Mouse (Mus musculus) liver, postnatal 0 days (tissue): ENCODE data around the gene B3galt1. TPM values are rescaled to one million over a fixed set of nuclear protein-coding genes. Genes with fewer than 3 reads are reported as not detected.

Experiments used
- ATAC-seq: fragments of 200-750 bp; cut with Nextera tagmentation; 2 replicates; pipeline ENCODE4 v1.8.0; 2017; ENCODE audit warnings: mild to moderate bottlenecking, moderate library complexity
- DNase-seq: peaks from one replicate; pipeline ENCODE4 v3.0.0-alpha.2; 2016
- H3K27ac ChIP-seq: fragments of 300-500 bp; sonication (generic); 2 replicates; pipeline ENCODE4 v1.5.1; 2014; ENCODE audit warnings: antibody characterized with exemption, moderate library complexity, mild to moderate bottlenecking, low read depth
- H3K27me3 ChIP-seq: fragments of 300-500 bp; sonication (generic); 2 replicates; pipeline ENCODE4 v1.6.1; 2014; ENCODE audit warnings: low read length, control low read depth, mixed read lengths; ENCODE audit not compliant: insufficient read depth
- H3K36me3 ChIP-seq: fragments of 300-500 bp; sonication (generic); replicated peaks from 2 replicates; pipeline ENCODE4 v1.6.1; 2014; ENCODE audit warnings: mild to moderate bottlenecking, control low read depth, low read length, moderate library complexity, mixed read lengths; ENCODE audit not compliant: insufficient read depth
- H3K4me1 ChIP-seq: fragments of 300-500 bp; sonication (generic); 2 replicates; pipeline ENCODE4 v1.6.1; 2014; ENCODE audit warnings: antibody characterized with exemption, mild to moderate bottlenecking, control low read depth; ENCODE audit not compliant: insufficient read depth
- H3K4me2 ChIP-seq: fragments of 300-500 bp; sonication (generic); 2 replicates; pipeline ENCODE4 v1.6.1; 2014; ENCODE audit warnings: low read depth, mild to moderate bottlenecking, low read length, moderate library complexity, mixed read lengths
- H3K4me3 ChIP-seq: fragments of 300-500 bp; sonication (generic); 2 replicates; pipeline ENCODE4 v1.5.1; 2014; ENCODE audit warnings: low read depth, low read length
- H3K9ac ChIP-seq: fragments of 300-500 bp; sonication (generic); replicated peaks from 2 replicates; pipeline ENCODE4 v1.6.1; 2014; ENCODE audit warnings: mild to moderate bottlenecking, moderate library complexity
- H3K9me3 ChIP-seq: fragments of 300-500 bp; sonication (generic); 2 replicates; pipeline ENCODE4 v1.6.1; 2016; ENCODE audit warnings: mild to moderate bottlenecking, control low read depth, low read length, mixed read lengths
- CTCF ChIP-seq: sonication (generic); IDR thresholded peaks from 2 replicates; pipeline ENCODE4 v1.5.1; 2016; ENCODE audit warnings: antibody characterized with exemption, low read depth
- EP300 ChIP-seq: IDR thresholded peaks from 2 replicates; pipeline ENCODE4 v1.6.1; 2016; ENCODE audit warnings: antibody characterized with exemption, low read depth, mild to moderate bottlenecking
- WGBS: fragments of 180-500 bp; shearing (Covaris S2); extraction: QIAGEN DNeasy Blood & Tissue Kit; methylation state at CpG from one replicate; pipeline ENCODE4 v1.1.7; 2014; ENCODE audit not compliant: insufficient replicate concordance; 5-methylcytosine and 5-hydroxymethylcytosine counted together
- polyA plus RNA-seq: library from polyadenylated mRNA; unstranded; fragments of >200 nt; fragmentation: Nextera tagmentation; extraction: Ambion mirVana; gene quantifications from 2 replicates; pipeline ENCODE4 v1.2.1, GENCODE M21; 2015

B3galt1 gene
- polyA plus RNA-seq, 1 experiment from 2014 or later = 2.4 TPM

GRCm38 (mm10) chr2:68118076-68118475, 552.4 kb downstream of the B3galt1 start:
- H3K36me3 ChIP-seq = no peaks in the 10 kb centered on the region
- ATAC-seq (no peak), DNase-seq (no peak)
- no peak overlapping the region for H3K4me2 ChIP-seq
- no peak overlapping the region for H3K9ac ChIP-seq
- no peak overlapping the region for H3K4me3 ChIP-seq
- H3K27ac ChIP-seq = no peak overlapping the region
- WGBS = 63% methylated on average over 8 of the region's 8 CpGs
- H3K27me3 ChIP-seq = no peaks in the 10 kb centered on the region
- no peak for TF ChIP-seq CTCF
- TF ChIP-seq EP300 = no peak
- H3K9me3 ChIP-seq = 0 out of 2 replicates have a peak, but pooled peaks cover 2% of the 10 kb centered on the region
- H3K4me1 ChIP-seq = no peaks in the 10 kb centered on the region

GRCm38 (mm10) chr2:68124751-68125150, 559.1 kb downstream of the B3galt1 start:
- H3K9me3 ChIP-seq = no peaks in the 10 kb centered on the region
- H3K4me1 ChIP-seq = no peaks in the 10 kb centered on the region
- TF ChIP-seq CTCF (peak; percentile 12; the same call in 1 of the 2 replicates), EP300 (no peak)
- no peak overlapping the region for H3K4me3 ChIP-seq
- ATAC-seq (no peak), DNase-seq (no peak)
- H3K9ac ChIP-seq = no peak overlapping the region
- no peak overlapping the region for H3K4me2 ChIP-seq
- WGBS = 63% methylated on average over 6 of the region's 6 CpGs
- H3K36me3 ChIP-seq = no peaks in the 10 kb centered on the region
- no peak overlapping the region for H3K27ac ChIP-seq
- H3K27me3 ChIP-seq = no peaks in the 10 kb centered on the region

GRCm38 (mm10) chr2:68141094-68141493, 575.4 kb downstream of the B3galt1 start:
- no peaks in the 10 kb centered on the region for H3K27me3 ChIP-seq
- 72% methylated on average over 2 of the region's 2 CpGs for WGBS
- peaks cover 6% of the 10 kb centered on the region; the same call in 1 of the 2 replicates for H3K9me3 ChIP-seq
- H3K4me2 ChIP-seq = no peak overlapping the region
- no peak overlapping the region for H3K9ac ChIP-seq
- H3K4me1 ChIP-seq = no peaks in the 10 kb centered on the region
- H3K27ac ChIP-seq = no peak overlapping the region
- no peak overlapping the region for H3K4me3 ChIP-seq
- no peaks in the 10 kb centered on the region for H3K36me3 ChIP-seq
- ATAC-seq = no peak
- no peak for DNase-seq
- TF ChIP-seq EP300 (no peak), CTCF (no peak)

- no peaks in the 10 kb centered on the region for H3K4me1 ChIP-seq
- H3K9me3 ChIP-seq = peaks cover 6% of the 10 kb centered on the region; the same call in 1 of the 2 replicates
- DNase-seq = no peak
- WGBS = 76% methylated on average over 2 of the region's 2 CpGs
- no peak overlapping the region for H3K9ac ChIP-seq
- TF ChIP-seq CTCF (no peak), EP300 (no peak)
- H3K36me3 ChIP-seq = no peaks in the 10 kb centered on the region
- H3K27ac ChIP-seq = no peak overlapping the region
- ATAC-seq = no peak
- H3K27me3 ChIP-seq = no peaks in the 10 kb centered on the region
- H3K4me2 ChIP-seq = no peak overlapping the region
- H3K4me3 ChIP-seq = no peak overlapping the region
These were observed 577.6 kb downstream of the B3galt1 start for GRCm38 (mm10) chr2:68143292-68143691.

- no peak for ATAC-seq
- DNase-seq = no peak
- no peak overlapping the region for H3K4me2 ChIP-seq
- H3K4me1 ChIP-seq = no peaks in the 10 kb centered on the region
- WGBS = 67% methylated on average over 5 of the region's 5 CpGs
- no peak overlapping the region for H3K4me3 ChIP-seq
- no peaks in the 10 kb centered on the region for H3K36me3 ChIP-seq
- no peak overlapping the region for H3K27ac ChIP-seq
- H3K9ac ChIP-seq = no peak overlapping the region
- TF ChIP-seq EP300 = no peak
- no peak for TF ChIP-seq CTCF
- H3K27me3 ChIP-seq = no peaks in the 10 kb centered on the region
- no peaks in the 10 kb centered on the region for H3K9me3 ChIP-seq
These were observed 594.1 kb downstream of the B3galt1 start for GRCm38 (mm10) chr2:68159751-68160150.

GRCm38 (mm10) chr2:68160566-68160965, 594.9 kb downstream of the B3galt1 start:
- no peak overlapping the region for H3K9ac ChIP-seq
- H3K9me3 ChIP-seq = no peaks in the 10 kb centered on the region
- no peak overlapping the region for H3K4me2 ChIP-seq
- H3K4me1 ChIP-seq = no peaks in the 10 kb centered on the region
- DNase-seq = no peak
- WGBS = 72% methylated on average over 2 of the region's 2 CpGs
- H3K27me3 ChIP-seq = no peaks in the 10 kb centered on the region
- no peak for TF ChIP-seq EP300
- no peak for TF ChIP-seq CTCF
- ATAC-seq = no peak
- no peaks in the 10 kb centered on the region for H3K36me3 ChIP-seq
- H3K27ac ChIP-seq = no peak overlapping the region
- H3K4me3 ChIP-seq = no peak overlapping the region

GRCm38 (mm10) chr2:68162012-68162411, 596.3 kb downstream of the B3galt1 start:
- H3K9me3 ChIP-seq = no peaks in the 10 kb centered on the region
- H3K4me1 ChIP-seq = no peaks in the 10 kb centered on the region
- no peak overlapping the region for H3K27ac ChIP-seq
- no peak overlapping the region for H3K4me3 ChIP-seq
- H3K4me2 ChIP-seq = no peak overlapping the region
- 76% methylated on average over 4 of the region's 4 CpGs for WGBS
- H3K36me3 ChIP-seq = no peaks in the 10 kb centered on the region
- no peak for TF ChIP-seq EP300
- TF ChIP-seq CTCF = no peak
- DNase-seq = no peak
- no peak overlapping the region for H3K9ac ChIP-seq
- no peak for ATAC-seq
- H3K27me3 ChIP-seq = no peaks in the 10 kb centered on the region
